Mouse (Mus musculus) kidney, embryonic 16.5 days (tissue): ENCODE results near the gene Ctsz. TPM values are rescaled to one million over a fixed set of nuclear protein-coding genes. Genes with fewer than 3 reads are reported as not detected.

Experiments
- ATAC-seq: fragments of 200-750 bp; cut with Nextera tagmentation; 2 replicates; pipeline ENCODE4 v1.8.0; 2017; ENCODE audit warnings: moderate TSS enrichment; ENCODE audit not compliant: low FRiP score, low TSS enrichment
- H3K27ac ChIP-seq: fragments of 300-500 bp; sonication (generic); 2 replicates; pipeline ENCODE4 v1.5.1; 2014; ENCODE audit warnings: low read length
- H3K27me3 ChIP-seq: fragments of 300-500 bp; sonication (generic); 2 replicates; pipeline ENCODE4 v1.6.1; 2014; ENCODE audit warnings: low read length, control low read depth, mixed read lengths; ENCODE audit not compliant: insufficient read depth
- H3K36me3 ChIP-seq: fragments of 300-500 bp; sonication (generic); 2 replicates; pipeline ENCODE4 v1.6.1; 2014; ENCODE audit warnings: low read length, control low read depth, mixed read lengths; ENCODE audit not compliant: insufficient read depth
- H3K4me1 ChIP-seq: fragments of 300-500 bp; sonication (generic); 2 replicates; pipeline ENCODE4 v1.6.1; 2014; ENCODE audit warnings: low read length, control low read depth, mixed read lengths; ENCODE audit not compliant: insufficient read depth
- H3K4me2 ChIP-seq: fragments of 300-500 bp; sonication (generic); replicated peaks from 2 replicates; pipeline ENCODE4 v1.6.1; 2014; ENCODE audit warnings: low read depth, low read length
- H3K4me3 ChIP-seq: fragments of 300-500 bp; sonication (generic); 2 replicates; pipeline ENCODE4 v1.5.1; 2014; ENCODE audit warnings: mild to moderate bottlenecking, low read length
- H3K9ac ChIP-seq: fragments of 300-500 bp; sonication (generic); replicated peaks from 2 replicates; pipeline ENCODE4 v1.6.1; 2014; ENCODE audit warnings: low read length
- H3K9me3 ChIP-seq: fragments of 300-500 bp; sonication (generic); 2 replicates; pipeline ENCODE4 v1.6.1; 2016; ENCODE audit warnings: low read length, control low read depth
- WGBS: fragments of 180-500 bp; shearing (Covaris S2); extraction: QIAGEN DNeasy Blood & Tissue Kit; methylation state at CpG from one replicate; pipeline ENCODE4 v1.1.7; 2014; 5-methylcytosine and 5-hydroxymethylcytosine counted together
- polyA plus RNA-seq: library from polyadenylated mRNA; unstranded; fragments of >200 nt; fragmentation: Nextera tagmentation; extraction: Ambion mirVana; gene quantifications from 2 replicates; pipeline ENCODE4 v1.2.1, GENCODE M21; 2015

Ctsz gene
- polyA plus RNA-seq, 1 experiment from 2014 or later, result 173 TPM

GRCm38 (mm10) chr2:174443046-174443445 is 4.2 kb upstream of the Ctsz start:
- Histone ChIP-seq H3K27me3 (no peaks in the 10 kb centered on the region), H3K27ac (no peak overlapping the region), H3K9ac (no peak overlapping the region), H3K36me3 (no peaks in the 10 kb centered on the region), H3K4me3 (no peak overlapping the region), H3K4me1 (peaks cover 17% of the 10 kb centered on the region), H3K9me3 (no peaks in the 10 kb centered on the region), H3K4me2 (no peak overlapping the region)
- ATAC-seq, result no peak
- 46% methylated on average over 2 of the region's 2 CpGs for WGBS

GRCm38 (mm10) chr2:174442460-174442859 is 3.6 kb upstream of the Ctsz start:
- no peak overlapping the region for H3K4me2 ChIP-seq
- H3K27ac ChIP-seq, result no peak overlapping the region

GRCm38 (mm10) chr2:174441898-174442297 is 3.1 kb upstream of the Ctsz start:
- H3K27ac ChIP-seq, result no peak overlapping the region
- H3K9me3 ChIP-seq, result no peaks in the 10 kb centered on the region
- H3K4me2 ChIP-seq, result no peak overlapping the region
- H3K4me3 ChIP-seq, result no peak overlapping the region
- peaks cover 21% of the 10 kb centered on the region for H3K4me1 ChIP-seq
- no peaks in the 10 kb centered on the region for H3K27me3 ChIP-seq
- WGBS, result 60% methylated on average over 4 of the region's 4 CpGs
- no peaks in the 10 kb centered on the region for H3K36me3 ChIP-seq
- H3K9ac ChIP-seq, result no peak overlapping the region
- ATAC-seq, result no peak

More at GRCm38 (mm10) chr2:174442460-174442859, 3.6 kb upstream of the Ctsz start:
- no peak overlapping the region for H3K4me3 ChIP-seq
- peaks cover 21% of the 10 kb centered on the region for H3K4me1 ChIP-seq
- no peaks in the 10 kb centered on the region for H3K9me3 ChIP-seq
- no peak overlapping the region for H3K9ac ChIP-seq
- H3K27me3 ChIP-seq, result no peaks in the 10 kb centered on the region
- WGBS, result 54% methylated on average over 9 of the region's 9 CpGs
- ATAC-seq, result no peak
- no peaks in the 10 kb centered on the region for H3K36me3 ChIP-seq

GRCm38 (mm10) chr2:174439961-174440360 is 1.1 kb upstream of the Ctsz start:
- Histone ChIP-seq H3K4me2 (no peak overlapping the region), H3K36me3 (no peaks in the 10 kb centered on the region), H3K4me1 (peaks cover 21% of the 10 kb centered on the region), H3K4me3 (no peak overlapping the region), H3K9ac (no peak overlapping the region), H3K27ac (no peak overlapping the region), H3K9me3 (no peaks in the 10 kb centered on the region), H3K27me3 (no peaks in the 10 kb centered on the region)
- WGBS, result 85% methylated on average over 9 of the region's 9 CpGs
- no peak for ATAC-seq

GRCm38 (mm10) chr2:174439450-174439838 is 605 bp upstream of the Ctsz start:
- Histone ChIP-seq H3K36me3 (no peaks in the 10 kb centered on the region), H3K4me3 (no peak overlapping the region), H3K27me3 (no peaks in the 10 kb centered on the region), H3K4me1 (peaks cover 22% of the 10 kb centered on the region), H3K4me2 (no peak overlapping the region), H3K9me3 (no peaks in the 10 kb centered on the region), H3K27ac (no peak overlapping the region), H3K9ac (no peak overlapping the region; the same call in 1 of the 2 replicates)
- 67% methylated on average over 5 of the region's 5 CpGs for WGBS
- no peak for ATAC-seq

GRCm38 (mm10) chr2:174438181-174438580 is 658 bp downstream of the Ctsz start:
- Histone ChIP-seq H3K27me3 (no peaks in the 10 kb centered on the region), H3K9ac (peak overlapping the region; percentile 67), H3K4me1 (peaks cover 27% of the 10 kb centered on the region), H3K9me3 (no peaks in the 10 kb centered on the region), H3K4me3 (peak overlapping the region; percentile 64), H3K4me2 (peak overlapping the region; percentile 68), H3K36me3 (no peaks in the 10 kb centered on the region), H3K27ac (peak overlapping the region; percentile 2)
- 76% methylated on average over 11 of the region's 11 CpGs for WGBS
- no peak for ATAC-seq

GRCm38 (mm10) chr2:174437697-174437982 is 1.2 kb downstream of the Ctsz start:
- 92% methylated on average over 4 of the region's 4 CpGs for WGBS
- Histone ChIP-seq H3K4me1 (peaks cover 26% of the 10 kb centered on the region), H3K4me3 (0 out of 2 replicates have a peak overlapping the region, but pooled peaks have one; percentile 64), H3K27me3 (no peaks in the 10 kb centered on the region), H3K27ac (no peak overlapping the region), H3K9ac (no peak overlapping the region), H3K4me2 (peak overlapping the region; percentile 68), H3K36me3 (no peaks in the 10 kb centered on the region; the same call in 1 of the 2 replicates), H3K9me3 (no peaks in the 10 kb centered on the region)
- no peak for ATAC-seq

- H3K4me1 ChIP-seq, result peaks cover 20% of the 10 kb centered on the region
- H3K4me2 ChIP-seq, result no peak overlapping the region
- H3K9me3 ChIP-seq, result no peaks in the 10 kb centered on the region
- H3K9ac ChIP-seq, result no peak overlapping the region
- H3K27me3 ChIP-seq, result no peaks in the 10 kb centered on the region
- ATAC-seq, result no peak
- WGBS, result 94% methylated on average over 7 of the region's 7 CpGs
- H3K4me3 ChIP-seq, result no peak overlapping the region
- no peak overlapping the region for H3K27ac ChIP-seq
- H3K36me3 ChIP-seq, result no peaks in the 10 kb centered on the region; the same call in 1 of the 2 replicates
These were observed 1.7 kb downstream of the Ctsz start for GRCm38 (mm10) chr2:174436916-174437696.

- H3K4me3 ChIP-seq, result no peak overlapping the region
- no peaks in the 10 kb centered on the region; the same call in 1 of the 2 replicates for H3K36me3 ChIP-seq
- no peaks in the 10 kb centered on the region for H3K9me3 ChIP-seq
- 88% methylated on average over 26 of the region's 26 CpGs for WGBS
- peaks cover 20% of the 10 kb centered on the region for H3K4me1 ChIP-seq
- no peak overlapping the region for H3K27ac ChIP-seq
- no peak overlapping the region for H3K4me2 ChIP-seq
- H3K9ac ChIP-seq, result no peak overlapping the region
- ATAC-seq, result no peak
- no peaks in the 10 kb centered on the region for H3K27me3 ChIP-seq
These were observed 2.6 kb downstream of the Ctsz start for GRCm38 (mm10) chr2:174436076-174436701.

GRCm38 (mm10) chr2:174434943-174435342 is 3.9 kb downstream of the Ctsz start:
- Histone ChIP-seq H3K36me3 (peaks cover 3% of the 10 kb centered on the region; the same call in 1 of the 2 replicates), H3K27me3 (no peaks in the 10 kb centered on the region), H3K4me3 (no peak overlapping the region), H3K4me2 (no peak overlapping the region), H3K9ac (no peak overlapping the region), H3K4me1 (peaks cover 20% of the 10 kb centered on the region), H3K9me3 (no peaks in the 10 kb centered on the region), H3K27ac (no peak overlapping the region)
- no peak for ATAC-seq
- WGBS, result 98% methylated on average over 9 of the region's 9 CpGs
